Mouse (Mus musculus) heart, embryonic 12.5 days (tissue): ENCODE results near the gene Wdr93. TPM values are rescaled to one million over a fixed set of nuclear protein-coding genes. Genes with fewer than 3 reads are reported as not detected.

Experiments
- ATAC-seq: fragments of 200-750 bp; cut with Nextera tagmentation; 2 replicates; pipeline ENCODE4 v1.8.0; 2017; ENCODE audit warnings: moderate TSS enrichment, moderate library complexity; ENCODE audit not compliant: insufficient number of reproducible peaks, low FRiP score
- H3K27ac ChIP-seq: fragments of 300-500 bp; sonication (generic); 2 replicates; pipeline ENCODE4 v1.5.1; 2016; ENCODE audit warnings: mild to moderate bottlenecking, moderate library complexity; ENCODE audit not compliant: poor library complexity, severe bottlenecking
- H3K27me3 ChIP-seq: fragments of 300-500 bp; sonication (generic); replicated peaks from 2 replicates; pipeline ENCODE4 v1.6.1; 2016; ENCODE audit warnings: mild to moderate bottlenecking, moderate library complexity
- H3K36me3 ChIP-seq: fragments of 300-500 bp; sonication (generic); 2 replicates; pipeline ENCODE4 v1.6.1; 2016; ENCODE audit warnings: mild to moderate bottlenecking, moderate library complexity
- H3K4me1 ChIP-seq: fragments of 300-500 bp; sonication (generic); replicated peaks from 2 replicates; pipeline ENCODE4 v1.6.1; 2016; ENCODE audit warnings: mild to moderate bottlenecking
- H3K4me2 ChIP-seq: fragments of 300-500 bp; sonication (generic); 2 replicates; pipeline ENCODE4 v1.6.1; 2016; ENCODE audit warnings: mild to moderate bottlenecking, moderate library complexity
- H3K4me3 ChIP-seq: fragments of 300-500 bp; sonication (generic); 2 replicates; pipeline ENCODE4 v1.5.1; 2016; ENCODE audit warnings: mild to moderate bottlenecking
- H3K9ac ChIP-seq: fragments of 300-500 bp; sonication (generic); 2 replicates; pipeline ENCODE4 v1.6.1; 2016; ENCODE audit warnings: mild to moderate bottlenecking, moderate library complexity
- H3K9me3 ChIP-seq: fragments of 300-500 bp; sonication (generic); replicated peaks from 2 replicates; pipeline ENCODE4 v1.6.1; 2016; ENCODE audit warnings: mild to moderate bottlenecking, moderate library complexity
- WGBS: fragments of 180-500 bp; shearing (Covaris S2); methylation state at CpG from one replicate; pipeline ENCODE4 v1.1.7; 2016; 5-methylcytosine and 5-hydroxymethylcytosine counted together
- polyA plus RNA-seq: library from polyadenylated mRNA; unstranded; fragments of >200 nt; fragmentation: Nextera tagmentation; extraction: Ambion mirVana; gene quantifications from 2 replicates; pipeline ENCODE4 v1.2.1, GENCODE M21; 2016

Gene Wdr93
- 4.4 and 4.9 TPM in 2 replicates for polyA plus RNA-seq

DNA sequence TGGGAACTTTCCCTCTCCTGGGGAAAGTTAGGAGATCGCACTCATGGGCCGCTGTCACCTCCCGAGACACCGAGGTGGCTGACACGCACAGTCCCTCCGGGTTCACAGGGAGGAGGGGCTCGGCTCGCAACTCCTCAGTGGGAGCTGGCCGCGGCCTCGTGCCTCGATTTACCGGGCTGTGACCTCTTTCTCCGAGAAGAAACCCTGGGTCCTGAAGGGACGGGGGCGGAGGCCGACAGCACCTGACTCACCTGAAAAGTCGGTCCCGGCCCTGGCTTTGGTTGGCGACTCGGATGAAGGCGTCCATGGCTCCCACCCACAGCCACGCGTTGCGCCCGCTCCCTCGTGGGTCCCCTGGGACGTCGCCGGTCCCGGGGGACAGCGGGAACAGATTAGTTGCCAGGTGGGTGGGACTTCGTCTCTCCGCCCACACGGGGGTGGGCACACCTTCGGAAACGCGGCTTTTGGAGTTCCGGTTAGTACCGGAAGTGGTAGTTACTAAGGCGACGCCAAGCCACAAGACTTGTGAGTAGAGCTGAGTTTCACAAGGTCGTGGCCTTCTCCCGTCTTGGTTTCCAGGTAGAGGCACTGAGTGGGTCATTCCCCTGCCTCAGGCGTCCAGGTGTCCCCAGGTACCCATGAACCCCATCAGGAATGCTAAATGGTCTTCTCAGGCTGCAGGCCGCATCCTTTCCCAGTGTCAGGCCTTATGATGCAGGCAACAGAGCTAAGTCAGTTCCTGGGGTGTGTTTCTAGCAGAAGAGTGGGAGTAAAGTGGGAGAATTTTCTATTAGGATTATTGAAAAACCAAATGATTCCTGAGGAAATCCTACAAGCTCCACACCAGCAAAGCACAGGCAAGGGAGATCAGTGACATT, at the start of gene Wdr93, which contains the start of gene Pex11a:
Gene Wdr93 (plus strand): TSS at position 505 of the 878 bp plus-strand sequence.
Gene Pex11a (minus strand): TSS at position 473 of the 878 bp plus-strand sequence.
- H3K9me3 ChIP-seq = no peaks in the 10 kb centered on the region
- H3K36me3 ChIP-seq = peaks cover 4% of the 10 kb centered on the region; the same call in 1 of the 2 replicates
- 3% methylated on average over 46 of the region's 46 CpGs for WGBS
- H3K9ac ChIP-seq = peak within 1 kb of the TSS; percentile 78
- H3K27ac ChIP-seq = no peak within 1 kb of the TSS
- H3K27me3 ChIP-seq = no peaks in the 10 kb centered on the region
- H3K4me3 ChIP-seq = peak within 1 kb of the TSS; percentile 78
- 0 out of 2 replicates have a peak, but pooled peaks cover 3% of the 10 kb centered on the region for H3K4me1 ChIP-seq
- peak within 1 kb of the TSS; percentile 95 for H3K4me2 ChIP-seq
- peak; percentile 75; the same call in 1 of the 2 replicates for ATAC-seq

GRCm38 (mm10) chr7:79696495-79696894, 46.5 kb upstream of the Wdr93 start:
- Histone ChIP-seq H3K4me2 (no peak overlapping the region), H3K27ac (no peak overlapping the region), H3K9ac (no peak overlapping the region), H3K4me1 (no peaks in the 10 kb centered on the region), H3K9me3 (no peaks in the 10 kb centered on the region), H3K36me3 (peaks cover 87% of the 10 kb centered on the region), H3K27me3 (no peaks in the 10 kb centered on the region), H3K4me3 (no peak overlapping the region)
- ATAC-seq = no peak
- 85% methylated on average over 8 of the region's 8 CpGs for WGBS

- no peak for ATAC-seq
- peaks cover 56% of the 10 kb centered on the region for H3K36me3 ChIP-seq
- no peak overlapping the region for H3K4me3 ChIP-seq
- WGBS = 44% methylated on average over 16 of the region's 16 CpGs
- no peaks in the 10 kb centered on the region for H3K9me3 ChIP-seq
- H3K4me2 ChIP-seq = peak overlapping the region; percentile 5
- H3K27ac ChIP-seq = no peak overlapping the region
- H3K9ac ChIP-seq = no peak overlapping the region
- 0 out of 2 replicates have a peak, but pooled peaks cover 3% of the 10 kb centered on the region for H3K4me1 ChIP-seq
- no peaks in the 10 kb centered on the region; the same call in 1 of the 2 replicates for H3K27me3 ChIP-seq
Measured at GRCm38 (mm10) chr7:79702755-79703154, 40.2 kb upstream of the Wdr93 start.

GRCm38 (mm10) chr7:79705210-79705609, 37.8 kb upstream of the Wdr93 start:
- Histone ChIP-seq H3K27me3 (peaks cover 18% of the 10 kb centered on the region), H3K4me3 (no peak overlapping the region), H3K4me1 (0 out of 2 replicates have a peak, but pooled peaks cover 5% of the 10 kb centered on the region), H3K9me3 (no peaks in the 10 kb centered on the region), H3K27ac (no peak overlapping the region), H3K9ac (no peak overlapping the region), H3K36me3 (peaks cover 39% of the 10 kb centered on the region), H3K4me2 (no peak overlapping the region)
- 65% methylated on average over 5 of the region's 5 CpGs for WGBS
- no peak for ATAC-seq

DNA sequence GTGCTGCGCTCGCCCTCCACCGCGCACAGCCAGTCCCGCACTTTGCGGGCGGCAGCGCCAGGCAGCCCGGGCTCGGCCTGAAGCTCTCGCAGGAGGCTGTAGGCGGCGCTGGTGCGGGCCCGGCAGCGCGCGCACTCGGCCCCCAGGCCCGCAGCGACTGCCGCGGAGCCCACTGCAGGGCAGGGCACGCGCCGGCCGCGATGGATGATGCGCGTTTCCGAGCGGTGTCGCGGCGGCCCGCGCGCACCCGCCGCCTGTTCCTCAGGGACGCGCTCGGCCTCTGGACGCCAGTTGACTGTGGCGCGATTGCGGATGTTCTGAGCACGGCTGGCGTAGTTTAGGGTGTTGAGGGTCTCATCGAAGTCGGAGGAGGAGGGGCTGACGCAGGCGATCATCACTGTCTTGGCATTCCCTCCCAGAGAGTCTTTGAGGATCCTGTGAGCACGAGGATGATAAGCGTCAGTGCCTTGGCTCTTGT, 32.8 kb upstream of the Wdr93 start:
- Histone ChIP-seq H3K27ac (no peak overlapping the region), H3K4me1 (peaks cover 11% of the 10 kb centered on the region), H3K27me3 (peaks cover 36% of the 10 kb centered on the region), H3K4me3 (peak overlapping the region; percentile 47), H3K4me2 (peak overlapping the region; percentile 79), H3K9me3 (no peaks in the 10 kb centered on the region), H3K36me3 (peaks cover 5% of the 10 kb centered on the region), H3K9ac (peak overlapping the region; percentile 71)
- 2% methylated on average over 55 of the region's 55 CpGs for WGBS
- ATAC-seq = peak; percentile 43; the same call in 1 of the 2 replicates

DNA sequence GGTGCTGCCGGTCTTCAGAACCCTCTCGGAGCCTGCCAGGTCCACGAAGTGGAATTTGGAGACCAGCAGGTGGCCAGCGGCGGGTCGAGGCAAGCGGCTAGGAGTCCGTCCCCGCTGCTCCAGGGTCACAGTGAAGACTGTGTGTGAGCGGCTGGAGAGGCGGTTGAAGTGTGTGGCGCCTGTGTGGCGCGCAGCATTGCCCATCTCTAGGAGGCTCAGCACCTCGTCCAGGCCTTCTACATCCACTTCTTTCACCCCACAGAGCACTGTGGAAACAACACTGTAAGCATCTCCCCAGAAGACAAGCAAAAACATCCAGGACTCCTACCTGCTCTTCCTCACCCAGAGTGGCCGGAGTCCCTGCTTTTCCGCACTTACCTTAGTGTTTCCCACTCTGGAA, 32.1 kb upstream of the Wdr93 start:
- no peaks in the 10 kb centered on the region for H3K9me3 ChIP-seq
- WGBS = 34% methylated on average over 17 of the region's 17 CpGs
- H3K4me3 ChIP-seq = peak overlapping the region; percentile 47
- H3K4me1 ChIP-seq = peaks cover 11% of the 10 kb centered on the region
- H3K27me3 ChIP-seq = peaks cover 36% of the 10 kb centered on the region
- 0 out of 2 replicates have a peak overlapping the region, but pooled peaks have one; percentile 71 for H3K9ac ChIP-seq
- no peak for ATAC-seq
- H3K4me2 ChIP-seq = peak overlapping the region; percentile 79
- H3K27ac ChIP-seq = no peak overlapping the region
- peaks cover 5% of the 10 kb centered on the region for H3K36me3 ChIP-seq

DNA sequence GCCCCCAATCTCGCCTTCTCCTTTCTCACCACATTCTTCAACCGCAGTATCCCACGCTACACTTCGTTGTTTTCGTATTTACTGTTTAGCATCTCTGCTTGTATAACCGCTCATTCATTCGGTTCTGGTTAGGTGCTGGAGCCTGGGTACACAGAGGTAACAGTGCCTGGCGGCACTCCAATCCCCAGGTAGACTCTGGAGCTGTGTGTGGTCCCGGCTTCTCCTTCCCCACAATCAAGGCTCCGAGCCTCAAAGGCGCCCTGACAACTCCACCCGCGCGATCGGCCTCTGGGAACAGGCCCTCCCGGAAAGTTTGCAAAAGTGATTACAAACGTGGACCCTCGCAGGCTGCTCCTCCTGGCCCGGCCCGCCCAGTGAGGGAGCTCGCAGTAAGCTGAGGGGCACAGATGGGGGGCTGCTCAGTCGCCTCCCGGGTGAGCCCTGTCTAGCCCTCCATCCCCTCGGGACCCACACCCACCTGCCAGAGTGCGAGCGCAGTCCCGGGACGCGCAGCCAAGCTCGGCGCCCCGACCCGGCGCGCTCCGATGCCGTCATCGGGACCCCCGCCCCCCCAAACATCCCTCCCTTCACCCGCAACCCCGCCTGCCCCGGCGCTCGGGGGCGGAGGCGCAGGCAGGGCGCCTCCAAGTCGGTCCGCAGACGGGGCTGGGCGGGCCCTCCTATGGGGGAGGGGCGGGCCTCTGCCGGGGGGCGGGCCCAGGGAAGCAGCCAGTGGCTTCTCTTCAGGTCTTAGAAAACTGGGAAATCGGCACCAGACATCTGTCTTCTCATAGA, 27.6 kb upstream of the Wdr93 start, which contains the start of gene Kif7:
Gene Kif7 (minus strand): TSS at position 534 of the 795 bp plus-strand sequence.
- H3K4me1 ChIP-seq = peaks cover 14% of the 10 kb centered on the region
- under 1% methylated on average over 53 of the region's 55 CpGs for WGBS
- H3K4me2 ChIP-seq = peak within 1 kb of the TSS; percentile 95
- H3K9ac ChIP-seq = peak within 1 kb of the TSS; percentile 85
- no peaks in the 10 kb centered on the region for H3K9me3 ChIP-seq
- H3K27me3 ChIP-seq = peaks cover 21% of the 10 kb centered on the region
- H3K27ac ChIP-seq = no peak within 1 kb of the TSS
- peak; percentile 91 for ATAC-seq
- H3K4me3 ChIP-seq = peak within 1 kb of the TSS; percentile 80
- H3K36me3 ChIP-seq = no peaks in the 10 kb centered on the region

DNA sequence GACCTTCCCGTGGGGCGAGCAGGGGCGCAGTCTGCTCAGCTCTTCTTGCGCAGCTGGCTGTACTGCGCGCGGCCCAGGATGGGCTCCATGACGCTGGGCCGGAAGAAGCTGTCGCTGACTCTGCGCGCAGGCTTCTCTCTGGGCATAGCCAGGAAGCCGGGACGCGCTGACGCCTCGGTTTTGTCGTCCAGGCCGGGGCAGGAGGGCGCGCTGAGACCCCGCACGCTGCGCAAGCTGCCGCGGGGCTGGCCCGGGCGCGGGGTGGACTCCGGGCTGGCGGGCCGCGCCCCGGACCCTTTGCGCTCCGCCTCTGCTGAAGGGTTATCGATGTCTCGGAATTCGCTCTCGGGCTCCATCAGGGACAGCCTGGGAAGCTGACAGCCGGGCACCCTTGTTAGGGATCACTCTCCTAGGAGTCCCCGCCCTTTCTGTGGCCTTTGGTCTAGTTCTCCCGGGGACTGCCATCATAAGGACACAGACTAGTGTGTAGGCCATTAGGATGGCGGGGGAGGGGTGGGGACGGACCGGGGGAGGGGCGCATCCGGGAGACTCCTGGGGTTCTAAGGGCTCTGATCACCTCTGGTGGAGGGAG, 21.5 kb upstream of the Wdr93 start:
- H3K27me3 ChIP-seq = peaks cover 25% of the 10 kb centered on the region

DNA sequence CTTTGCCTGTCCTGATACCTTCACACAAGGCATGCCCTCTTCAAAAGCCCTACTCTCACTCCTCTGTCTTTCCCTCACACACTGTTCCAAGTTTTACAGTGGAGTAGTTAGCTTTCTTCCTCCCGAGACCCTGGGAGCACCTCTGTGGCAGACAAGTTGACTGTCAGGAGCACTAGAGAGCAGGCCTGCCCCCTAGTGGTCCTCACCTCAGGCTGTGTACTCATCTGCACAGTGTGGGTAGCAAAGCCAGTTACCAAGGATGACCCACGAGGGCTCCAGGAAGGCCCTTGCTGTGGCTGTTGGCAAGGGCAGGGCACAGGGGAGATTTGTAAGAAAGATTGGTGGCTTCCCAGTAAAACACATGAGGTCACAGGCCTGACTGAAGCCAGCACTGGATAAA, 15.9 kb upstream of the Wdr93 start:
- Histone ChIP-seq H3K4me3 (no peak overlapping the region), H3K36me3 (no peaks in the 10 kb centered on the region), H3K4me1 (0 out of 2 replicates have a peak, but pooled peaks cover under 1% of the 10 kb centered on the region), H3K4me2 (no peak overlapping the region), H3K9me3 (no peaks in the 10 kb centered on the region), H3K9ac (no peak overlapping the region), H3K27ac (no peak overlapping the region), H3K27me3 (peaks cover 48% of the 10 kb centered on the region)
- 0 out of 2 replicates have a peak, but pooled peaks have one; percentile 57 for ATAC-seq
- WGBS = 12% methylated on average over 2 of the region's 2 CpGs

More for the DNA sequence above, 21.5 kb upstream of the Wdr93 start:
- Histone ChIP-seq H3K4me1 (peaks cover 11% of the 10 kb centered on the region; the same call in 1 of the 2 replicates), H3K9ac (peak overlapping the region; percentile 80), H3K4me3 (peak overlapping the region; percentile 73), H3K27ac (no peak overlapping the region), H3K36me3 (no peaks in the 10 kb centered on the region), H3K4me2 (peak overlapping the region; percentile 89), H3K9me3 (no peaks in the 10 kb centered on the region)
- WGBS = under 1% methylated on average over 48 of the region's 48 CpGs
- ATAC-seq = peak; percentile 80

- no peaks in the 10 kb centered on the region for H3K36me3 ChIP-seq
- no peak overlapping the region for H3K4me2 ChIP-seq
- ATAC-seq = no peak
- no peaks in the 10 kb centered on the region for H3K4me1 ChIP-seq
- WGBS = 26% methylated on average over 6 of the region's 6 CpGs
- H3K27ac ChIP-seq = no peak overlapping the region
- H3K9ac ChIP-seq = no peak overlapping the region
- H3K9me3 ChIP-seq = no peaks in the 10 kb centered on the region
- H3K4me3 ChIP-seq = no peak overlapping the region
- peaks cover 45% of the 10 kb centered on the region for H3K27me3 ChIP-seq
Measured at GRCm38 (mm10) chr7:79728219-79728618, 14.7 kb upstream of the Wdr93 start.
